Mouse (Mus musculus): ENCODE results near the gene Cc2d1b.

Gene Cc2d1b

DNA sequence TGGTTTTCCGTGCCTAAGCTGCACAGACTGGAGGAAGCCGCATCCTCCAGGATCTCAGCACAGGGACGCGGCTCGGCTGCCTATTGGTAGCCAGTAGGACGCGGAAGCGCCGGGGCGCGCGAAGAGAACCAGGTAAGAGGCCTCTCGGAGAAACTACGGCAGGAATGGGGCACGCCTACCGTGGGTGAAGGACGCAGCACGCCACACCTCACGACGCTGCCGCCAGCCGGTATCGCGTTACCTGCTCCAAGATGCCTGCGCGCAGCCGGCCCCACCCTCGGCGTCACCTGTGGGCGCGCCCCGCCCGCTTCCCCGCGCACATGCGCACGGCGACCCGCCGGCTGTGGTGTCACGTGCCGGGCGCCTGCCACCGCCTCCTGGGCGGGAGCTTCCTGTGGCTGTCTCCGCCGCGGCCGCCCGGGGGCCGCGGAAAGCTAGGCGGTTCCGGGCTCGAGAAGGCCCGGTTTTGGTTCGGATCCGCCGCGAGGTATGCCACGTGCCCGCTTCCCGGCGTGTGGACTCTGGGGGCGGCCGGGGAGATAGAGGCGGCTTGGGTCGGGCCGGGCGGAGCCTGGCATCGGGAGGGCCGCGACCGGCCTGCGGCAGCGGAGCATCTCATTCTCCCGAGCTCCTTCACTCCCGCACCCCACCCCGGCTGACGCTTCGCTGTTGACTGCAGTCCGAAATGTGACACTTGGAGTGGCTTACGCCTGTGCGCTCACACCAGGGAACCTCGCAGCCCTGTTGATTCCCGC is at the start of gene Cc2d1b:
Gene Cc2d1b, plus strand, starts transcription at position 354 of the 755 bp plus-strand sequence.
- peak; percentile 88 to 93 for DNase-seq (ENCODE audit: low spot score in 2 of 2)

DNA sequence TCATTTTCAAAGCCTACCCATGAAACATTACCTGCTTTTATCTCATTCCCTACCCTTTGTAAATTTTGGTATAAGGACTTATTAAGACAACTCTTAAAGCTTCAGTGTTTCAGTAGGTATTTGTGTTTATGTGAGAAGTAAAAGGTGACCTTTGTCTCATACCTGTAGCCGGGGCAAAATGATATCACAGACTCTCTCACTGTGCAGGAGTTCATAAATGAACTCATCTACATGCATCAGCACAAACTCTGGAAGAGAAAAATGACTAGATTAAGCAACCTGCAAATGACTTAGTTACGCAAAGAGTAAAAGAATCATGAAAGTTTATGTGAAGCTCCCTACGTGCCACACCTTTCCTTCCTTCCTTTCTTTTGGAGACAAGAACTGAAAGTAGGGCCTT is 47.1 kb upstream of the Cc2d1b start:
- DNase-seq (ENCODE audit: low spot score in 2 of 2), result no peak

DNA sequence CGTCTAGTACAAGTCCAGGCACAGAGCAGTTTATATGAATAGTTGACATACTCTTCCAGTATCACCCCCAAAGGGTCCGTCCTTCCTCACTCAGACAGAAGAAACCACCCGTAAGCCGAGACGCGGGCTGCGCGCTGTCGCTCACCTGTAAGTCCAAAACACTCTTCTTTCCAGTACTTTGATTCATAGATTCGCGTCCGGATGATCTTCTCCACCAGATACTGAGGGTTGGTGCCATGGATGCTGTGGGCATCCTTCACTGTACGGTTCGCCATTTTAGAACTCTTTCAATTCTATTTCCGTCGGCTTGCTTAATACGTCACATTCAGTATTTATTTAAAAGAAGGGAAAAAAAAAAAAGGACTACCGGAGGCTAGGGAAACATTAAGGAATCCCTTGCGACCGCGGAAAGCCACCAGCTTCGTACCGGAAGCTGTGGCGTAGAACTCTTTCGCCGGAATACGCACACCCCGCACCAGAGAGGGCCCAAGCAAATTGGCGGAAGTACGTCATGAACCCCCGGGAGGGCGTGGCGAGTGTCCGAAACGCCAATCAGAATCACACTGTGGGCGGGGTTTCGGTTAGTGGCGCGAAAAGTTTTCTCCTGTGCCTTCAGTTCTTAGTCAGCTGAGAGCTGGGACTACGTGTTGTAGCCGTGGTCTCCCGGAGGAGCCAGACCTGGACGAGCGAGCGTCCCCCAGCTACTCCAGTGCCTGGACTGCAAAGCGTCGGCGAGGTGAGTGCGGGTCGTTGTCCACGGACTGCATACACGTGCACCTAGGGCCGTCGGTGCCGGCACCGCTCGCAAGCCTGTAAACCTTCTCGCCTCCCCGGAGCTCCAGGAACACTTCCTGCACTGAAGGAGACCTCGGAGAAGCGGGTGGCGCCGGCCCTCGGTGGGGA is 40.6 kb upstream of the Cc2d1b start, which contains the start of the genes Prpf38a and Orc1:
Gene Prpf38a, minus strand, starts transcription at position 497 of the 903 bp plus-strand sequence.
Gene Orc1, plus strand, starts transcription at position 584 of the 903 bp plus-strand sequence.
- DNase-seq (ENCODE audit: low spot score in 2 of 2), result peak; percentile 97 to 99

DNA sequence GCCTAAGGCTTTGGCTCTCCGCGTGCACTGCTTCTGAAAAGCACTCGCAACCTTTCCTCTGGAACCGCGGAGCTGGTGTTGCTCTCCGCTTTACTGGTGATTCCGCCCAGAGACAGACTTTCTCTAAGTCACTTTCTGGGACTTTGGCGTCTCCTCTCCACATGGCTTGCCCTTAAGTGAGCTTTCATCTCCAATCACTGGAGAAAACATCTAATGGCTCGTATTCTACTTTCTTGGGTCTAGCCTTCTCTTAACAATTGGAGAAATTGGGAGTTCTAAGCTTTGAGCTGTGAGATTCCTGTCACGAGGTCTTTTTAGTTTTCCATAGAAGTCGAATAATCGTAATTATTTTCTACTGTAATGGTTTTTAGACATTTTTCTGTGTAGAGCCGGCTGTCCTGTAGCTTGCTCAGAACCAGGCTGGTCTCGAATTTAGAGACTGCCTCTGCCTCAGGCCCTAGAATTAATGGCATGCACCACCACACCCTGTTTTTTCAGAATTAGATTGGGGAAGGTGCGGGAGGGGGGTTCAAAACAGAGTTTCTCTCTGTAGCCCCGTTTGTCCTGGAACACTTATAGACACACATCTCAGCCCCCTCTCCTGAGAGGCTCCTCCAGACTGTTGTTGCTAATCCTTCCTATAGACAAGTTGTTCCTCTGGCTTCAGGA is 39.9 kb upstream of the Cc2d1b start:
- DNase-seq (ENCODE audit: low spot score in 2 of 2), result no peak

DNA sequence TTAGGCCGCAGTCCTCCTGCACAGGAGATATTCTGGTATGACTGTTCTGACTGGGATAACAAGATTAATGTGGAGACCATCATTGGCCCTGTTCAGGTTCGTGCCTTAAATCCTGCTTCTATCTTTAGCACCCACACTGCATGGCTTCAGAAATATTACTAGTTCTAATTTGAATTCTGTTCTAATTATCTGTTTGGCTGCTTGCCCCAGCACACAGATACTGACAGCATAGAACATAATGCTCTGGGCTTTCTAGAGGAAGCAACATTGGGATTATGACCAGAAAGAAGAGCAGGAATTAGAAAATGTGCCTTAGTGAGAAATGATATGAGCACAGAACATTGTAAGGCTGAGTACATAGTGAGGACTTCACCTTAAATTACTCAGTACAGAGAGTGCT is 26.4 kb upstream of the Cc2d1b start:
- peak in 1 of 2 experiments; percentile 6 for DNase-seq (ENCODE audit: low spot score in 2 of 2)

DNA sequence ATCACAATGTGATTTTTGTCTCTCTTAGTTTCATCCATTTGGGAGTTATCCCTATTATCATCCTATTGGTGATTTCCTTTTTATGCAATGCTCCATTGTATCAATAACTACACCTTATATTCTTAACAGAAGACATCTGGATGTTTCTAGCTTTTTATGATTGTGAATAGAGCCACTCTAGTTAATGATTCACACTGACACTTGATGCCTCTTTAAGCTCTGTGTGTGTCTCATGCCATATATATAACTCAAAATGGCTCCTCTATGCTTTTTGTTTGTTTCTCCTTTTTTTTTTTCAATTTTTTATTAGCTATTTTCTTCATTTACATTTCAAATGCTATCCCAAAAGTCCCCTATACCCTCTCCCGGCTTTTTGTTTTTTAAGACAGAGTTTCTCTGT is 24.0 kb upstream of the Cc2d1b start:
- no peak for DNase-seq (ENCODE audit: low spot score in 2 of 2)

DNA sequence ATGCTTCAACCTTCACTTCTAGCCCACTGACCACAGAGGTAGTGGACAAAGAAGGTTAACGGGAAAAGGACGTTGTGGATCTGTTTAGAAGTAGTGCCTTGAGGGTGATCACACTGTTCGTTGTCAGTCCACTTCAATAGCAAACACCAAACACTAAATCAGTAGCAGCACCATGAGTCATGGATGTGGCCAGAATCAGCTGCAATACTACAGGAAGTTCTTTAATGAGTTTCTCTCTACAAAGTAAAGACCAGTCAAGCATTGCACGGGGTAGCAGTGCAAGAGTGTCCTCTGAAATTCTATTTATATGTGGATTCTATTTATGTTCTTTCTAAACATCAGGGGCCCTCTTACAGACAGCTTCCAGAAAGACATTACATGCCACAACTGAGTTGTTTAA is 21.4 kb upstream of the Cc2d1b start:
- DNase-seq (ENCODE audit: low spot score in 2 of 2), result no peak

DNA sequence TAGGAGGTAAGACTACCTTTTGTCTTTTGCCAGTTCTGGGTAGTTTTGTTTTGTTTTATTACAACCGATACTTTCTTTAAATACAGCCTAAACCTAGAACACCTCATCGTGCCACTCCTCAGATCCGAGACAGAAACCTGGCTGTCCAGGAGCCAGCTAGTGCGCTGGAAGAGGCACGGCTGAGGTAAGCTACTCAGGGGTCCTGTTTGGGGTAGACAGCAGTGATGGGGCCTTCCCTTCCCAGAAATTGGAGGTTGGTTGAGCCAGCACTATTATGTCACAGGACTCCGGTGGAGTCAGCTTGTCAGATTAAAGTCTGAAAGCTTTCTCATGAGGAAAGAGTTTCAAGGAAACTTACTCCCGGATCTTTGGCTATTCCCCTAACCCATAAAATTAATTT is 17.9 kb upstream of the Cc2d1b start:
- DNase-seq (ENCODE audit: low spot score in 2 of 2), result no peak

DNA sequence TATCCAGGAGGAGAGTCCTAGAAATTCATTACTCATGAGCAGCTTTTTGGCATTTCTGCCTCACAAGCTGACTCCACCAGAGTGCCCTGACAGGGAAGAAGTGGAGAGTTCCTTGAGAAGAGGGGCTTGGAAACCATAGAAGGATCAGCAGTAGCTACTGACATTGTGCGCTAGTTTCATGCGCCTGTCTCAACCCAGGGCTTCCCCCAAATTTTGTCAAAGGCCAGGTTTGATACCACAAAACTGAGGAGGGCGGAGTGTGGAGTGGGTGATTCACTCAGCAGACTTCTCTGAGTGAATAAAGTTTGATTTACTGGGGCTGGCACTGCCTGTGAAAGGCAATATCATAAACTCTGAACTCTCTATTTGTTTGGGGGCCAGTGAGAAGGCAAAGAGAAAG is 11.1 kb upstream of the Cc2d1b start:
- no peak for DNase-seq (ENCODE audit: low spot score in 2 of 2)

DNA sequence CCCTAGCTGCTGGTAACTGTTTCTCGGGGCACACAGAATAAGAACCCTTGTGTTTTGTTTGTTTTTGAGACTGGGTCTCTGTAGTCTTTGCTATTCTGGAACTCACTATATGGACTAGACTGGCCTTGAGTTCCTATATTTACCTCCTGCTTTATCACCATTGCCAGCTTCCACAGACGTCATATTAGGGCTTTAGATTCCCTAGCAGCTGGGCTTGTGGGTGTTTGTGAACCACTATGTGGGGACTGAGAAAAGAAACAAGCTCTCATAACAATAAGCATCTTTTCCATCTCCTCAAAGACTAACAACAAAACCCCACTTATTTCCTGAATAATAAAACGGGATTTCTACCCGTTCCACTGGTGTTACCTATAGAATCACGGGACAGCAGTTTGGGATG is 8.8 kb upstream of the Cc2d1b start:
- peak in 1 of 2 experiments; percentile 53 for DNase-seq (ENCODE audit: low spot score in 2 of 2)

DNA sequence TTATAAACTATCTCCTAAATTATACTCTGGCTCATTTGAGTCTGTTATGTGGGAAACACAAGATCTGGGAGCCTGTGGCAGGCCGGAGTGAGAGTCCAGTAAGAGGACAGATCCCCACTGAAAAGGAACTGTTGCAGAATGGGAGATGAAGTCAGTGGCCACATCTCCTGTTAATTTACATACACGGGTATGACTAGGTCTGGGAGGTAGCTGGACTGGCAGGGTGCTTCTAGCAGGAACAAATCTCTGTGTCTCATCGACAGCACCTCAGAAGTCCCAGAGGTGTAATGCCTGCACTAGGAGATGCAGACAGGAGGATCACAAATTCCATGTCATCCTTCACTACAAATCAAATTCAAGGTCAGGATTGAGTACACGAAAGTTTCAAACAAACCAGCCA is 1.2 kb upstream of the Cc2d1b start:
- DNase-seq (ENCODE audit: low spot score in 2 of 2), result no peak

DNA sequence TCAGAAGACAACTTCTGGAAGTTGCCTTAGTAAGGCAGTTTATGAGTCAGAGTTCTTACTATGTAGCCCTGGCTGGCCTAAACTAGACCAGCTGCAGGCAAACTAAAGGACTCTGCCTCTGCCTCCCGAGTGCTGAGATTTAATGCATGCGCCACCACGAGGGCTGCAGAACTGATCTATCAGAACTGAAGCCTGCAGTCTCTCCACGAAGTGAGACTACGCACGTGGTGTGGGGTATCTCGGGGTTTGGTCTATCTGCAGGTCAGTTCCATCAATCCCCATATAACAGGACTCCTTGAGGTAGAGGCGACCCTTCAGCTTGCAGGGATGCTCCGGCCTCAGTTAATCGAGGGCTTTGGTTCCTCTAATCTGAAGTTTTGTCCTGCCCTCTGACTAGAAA is 575 bp upstream of the Cc2d1b start:
- DNase-seq (ENCODE audit: low spot score in 2 of 2), result no peak

DNA sequence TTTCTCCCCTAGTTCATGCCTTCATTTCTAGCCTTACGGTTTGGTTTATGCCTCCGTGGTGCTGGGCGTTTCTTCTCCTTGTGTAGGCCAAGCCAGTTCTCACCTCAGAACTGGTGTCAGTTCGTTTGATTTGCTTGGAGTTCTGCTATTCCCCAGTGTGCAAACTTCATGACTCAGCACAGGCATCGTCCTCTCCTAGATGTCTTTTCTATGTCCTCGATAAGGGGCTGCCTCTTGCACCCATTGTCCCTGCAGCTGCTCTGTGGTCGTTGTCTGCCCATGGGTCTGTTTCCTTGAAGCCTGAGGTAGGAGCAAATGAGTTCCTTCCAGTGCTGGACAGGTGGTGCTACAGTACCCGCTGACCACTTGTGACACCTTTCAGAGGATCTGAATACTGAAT is 796 bp downstream of the Cc2d1b start:
- no peak for DNase-seq (ENCODE audit: low spot score in 2 of 2)

DNA sequence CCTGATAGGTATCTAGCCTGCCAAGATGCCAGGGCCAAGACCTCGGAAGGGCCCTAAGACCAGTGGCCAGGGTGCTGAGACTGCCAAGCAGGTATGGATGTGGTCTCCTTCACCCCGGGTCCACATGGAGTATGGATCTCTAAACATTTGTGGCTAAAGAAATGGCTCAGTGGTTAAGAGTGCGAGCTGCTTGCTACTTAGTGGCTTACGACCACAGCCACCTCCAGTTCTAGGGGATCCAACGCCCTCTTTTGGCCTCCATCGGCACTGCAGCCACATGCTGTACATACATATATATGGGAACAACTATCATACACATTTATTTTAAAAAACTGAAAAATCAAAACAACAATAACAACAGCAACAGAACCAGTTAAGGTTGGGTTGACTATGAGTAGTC is 1.8 kb downstream of the Cc2d1b start:
- DNase-seq (ENCODE audit: low spot score in 2 of 2), result no peak

DNA sequence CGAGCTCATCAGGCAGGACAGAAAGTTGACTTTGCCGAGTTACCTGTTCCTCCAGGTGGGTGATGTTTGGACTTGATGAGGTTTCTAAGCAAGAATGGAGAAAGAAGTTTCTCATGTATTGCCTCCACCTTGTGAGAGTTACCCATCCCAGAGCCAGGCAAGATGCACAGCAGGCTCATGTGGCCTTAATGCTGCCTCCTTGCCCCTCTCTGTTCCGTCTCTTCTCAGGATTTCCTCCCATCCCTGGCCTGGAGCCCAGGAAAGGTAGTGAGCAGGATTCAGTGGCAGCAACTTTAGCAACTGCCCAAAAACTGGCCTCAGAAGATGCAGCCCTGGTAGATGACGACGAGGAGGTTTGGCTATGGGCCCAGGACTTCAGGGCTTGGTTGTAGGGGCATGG is 7.3 kb downstream of the Cc2d1b start:
- DNase-seq (ENCODE audit: low spot score in 2 of 2), result no peak

DNA sequence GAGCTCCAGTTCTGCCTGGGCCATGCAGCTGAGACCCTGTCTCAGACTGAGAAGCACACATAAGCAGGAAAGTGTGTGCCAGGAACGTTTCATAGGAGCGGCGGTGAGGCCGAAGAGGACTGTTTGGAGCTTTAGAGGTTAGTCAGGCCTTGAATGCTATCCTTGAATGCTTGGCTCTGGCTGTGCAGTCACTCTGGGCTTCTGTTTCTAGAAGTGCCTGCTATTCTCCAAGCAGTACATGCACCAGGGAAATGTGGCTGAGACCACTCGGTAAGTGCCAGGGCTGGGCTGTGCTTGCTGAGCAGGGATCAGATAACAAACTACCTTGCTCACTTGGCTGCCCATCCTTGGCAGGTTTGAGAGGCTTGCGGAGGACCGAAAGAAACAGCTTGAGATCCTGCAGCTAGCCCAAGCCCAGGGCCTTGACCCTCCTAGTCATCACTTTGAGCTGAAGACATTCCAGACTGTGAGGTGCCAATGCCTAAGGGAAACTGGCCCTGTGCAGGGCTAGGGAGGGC is 9.7 kb downstream of the Cc2d1b start:
- DNase-seq (ENCODE audit: low spot score in 2 of 2), result no peak

DNA sequence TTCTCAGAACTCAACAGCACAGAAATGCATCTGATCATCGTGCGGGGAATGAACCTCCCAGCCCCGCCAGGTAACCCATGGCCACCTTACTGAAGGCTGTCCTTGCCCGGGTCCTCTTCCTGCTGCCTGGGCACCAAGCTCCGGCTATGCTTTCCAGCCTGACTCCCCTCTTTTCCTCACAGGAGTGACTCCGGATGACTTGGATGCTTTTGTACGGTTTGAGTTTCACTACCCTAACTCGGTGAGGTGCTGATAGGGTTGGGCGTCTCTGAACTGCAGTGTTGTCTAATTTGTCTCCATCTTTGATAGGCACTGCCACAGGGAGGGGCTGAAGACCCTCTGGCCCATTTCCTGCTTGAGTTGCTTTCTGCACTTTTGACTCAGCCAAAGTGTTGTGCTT is 10.4 kb downstream of the Cc2d1b start:
- DNase-seq (ENCODE audit: low spot score in 2 of 2), result no peak

DNA sequence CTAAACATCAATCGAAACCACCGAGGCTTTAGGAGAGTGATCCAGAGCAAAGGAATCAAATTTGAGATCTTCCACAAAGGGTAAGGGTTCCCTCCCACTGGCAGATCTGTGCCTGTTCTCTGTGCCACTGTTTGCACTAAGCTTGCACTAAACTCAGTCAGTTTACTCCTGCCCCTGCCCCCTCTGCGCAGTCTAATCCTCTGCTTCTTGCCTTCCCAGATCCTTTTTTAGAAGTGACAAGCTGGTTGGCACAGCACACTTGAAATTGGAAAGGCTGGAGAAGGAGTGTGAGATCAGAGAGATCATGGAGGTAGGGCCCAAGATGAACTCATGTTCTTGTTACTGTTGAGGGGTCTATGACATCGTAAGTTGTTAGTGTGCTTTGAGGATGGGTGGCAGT is 11.9 kb downstream of the Cc2d1b start:
- DNase-seq (ENCODE audit: low spot score in 2 of 2), result peak; percentile 20 to 37

DNA sequence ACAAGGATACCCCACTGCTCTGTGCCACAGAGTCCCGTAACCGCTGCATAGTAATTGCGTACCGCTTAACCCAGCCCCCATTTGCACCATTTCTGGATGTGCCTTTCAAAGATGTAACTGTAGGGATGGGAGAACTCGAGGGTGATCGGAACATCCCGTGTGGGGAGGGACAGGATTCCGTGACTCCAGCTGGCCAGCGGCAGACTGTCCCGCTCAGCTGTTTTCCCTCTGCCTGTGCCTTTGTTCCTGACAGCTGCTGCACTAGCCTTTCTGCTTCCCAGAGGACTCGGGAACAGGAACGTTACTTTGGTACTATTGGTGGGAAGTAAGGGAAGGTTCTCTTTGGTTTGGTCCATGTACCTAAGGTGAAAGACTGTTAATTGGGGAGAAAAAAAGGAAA is 14.0 kb downstream of the Cc2d1b start:
- no peak for DNase-seq (ENCODE audit: low spot score in 2 of 2)

DNA sequence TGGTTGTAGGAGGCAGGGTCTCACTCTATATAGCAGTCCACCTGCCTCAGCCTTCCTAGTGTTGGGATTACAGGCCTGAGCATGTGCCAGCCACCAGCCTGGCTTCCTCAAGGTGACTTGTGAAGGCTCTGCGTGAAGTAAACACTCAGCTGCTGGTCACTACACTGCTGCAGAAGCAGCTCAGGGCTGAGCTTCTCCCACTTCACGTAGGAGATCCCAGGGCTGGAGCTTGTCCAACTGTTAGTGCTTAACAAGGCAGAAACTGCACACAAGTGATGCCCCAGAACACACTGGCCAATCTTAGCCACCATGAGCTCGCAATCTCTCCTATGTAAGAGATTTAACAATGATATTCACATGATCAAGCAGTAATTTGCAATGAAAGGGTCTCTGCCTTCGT is 15.0 kb downstream of the Cc2d1b start:
- no peak for DNase-seq (ENCODE audit: low spot score in 2 of 2)

DNA sequence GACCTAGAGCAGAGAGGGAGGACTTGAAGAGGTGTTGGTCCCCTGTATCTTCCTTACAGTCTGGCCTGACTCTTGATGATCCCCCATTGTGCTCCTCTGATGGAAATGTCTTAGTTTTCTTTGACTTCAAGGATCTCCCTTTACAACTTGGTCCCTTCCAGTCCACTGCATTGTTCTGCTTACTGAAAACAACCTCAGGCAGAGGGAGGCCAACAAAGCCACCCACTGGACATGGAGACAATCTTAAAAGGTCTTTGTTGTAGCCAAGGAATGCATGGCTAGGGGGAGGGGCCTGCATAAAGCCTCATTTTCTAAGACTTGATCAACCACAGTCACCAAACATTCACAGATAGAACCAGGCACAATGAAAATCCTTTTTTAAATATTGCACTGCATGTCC is 15.4 kb downstream of the Cc2d1b start:
- no peak for DNase-seq (ENCODE audit: low spot score in 2 of 2)

DNA sequence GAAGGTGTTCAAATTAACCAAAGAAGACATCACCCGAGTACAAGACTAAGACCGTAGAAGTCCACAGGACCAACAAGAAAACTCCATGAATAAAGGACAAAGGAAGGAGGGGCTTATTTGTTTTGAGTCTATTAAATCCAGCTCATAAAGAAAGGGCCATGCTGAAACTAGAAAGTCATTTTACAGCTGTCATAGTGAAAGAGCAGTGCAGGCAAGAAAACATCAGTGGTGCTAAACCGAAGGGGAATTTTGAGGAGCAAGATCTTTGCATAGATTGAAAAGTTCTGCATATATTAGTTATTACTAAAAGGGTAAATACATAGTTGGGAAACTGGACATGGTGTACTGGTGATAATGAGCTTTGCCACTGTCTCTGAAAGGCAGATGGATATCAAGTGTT is 18.0 kb downstream of the Cc2d1b start:
- DNase-seq (ENCODE audit: low spot score in 2 of 2), result no peak
